Mouse (Mus musculus) testis, adult 2 months (tissue): Measurements from ENCODE around the gene Vps51.

Source experiments
- CTCF ChIP-seq: fragments of 200-500 bp; IDR thresholded peaks from 2 replicates; pipeline ENCODE4 v1.5.1; 2012; ENCODE audit warnings: low read depth, mild to moderate bottlenecking, inconsistent platforms, low read length, moderate library complexity; ENCODE audit not compliant: control insufficient read depth, insufficient read depth, insufficient replicate concordance
- POLR2A ChIP-seq: fragments of 200-500 bp; IDR thresholded peaks from 2 replicates; pipeline ENCODE4 v1.6.1; 2012; ENCODE audit warnings: low read depth, mild to moderate bottlenecking, inconsistent platforms, low read length, moderate library complexity; ENCODE audit not compliant: control insufficient read depth

GRCm38 (mm10) chr19:6123330-6123729, 46.3 kb upstream of the Vps51 start:
- TF ChIP-seq CTCF = no peak
- no peak for TF ChIP-seq POLR2A
